Mouse (Mus musculus): ENCODE results near the gene Ptges3l. TPM values are rescaled to one million over a fixed set of nuclear protein-coding genes. Genes with fewer than 3 reads are reported as not detected.
A peak's percentile ranks its signal among the peaks of the same experiment; 100 is the strongest.
"Not testable (repeated sequence)": the region's sequence is repeated elsewhere in the genome, so short reads cannot be mapped to it uniquely, and the experiment has no call there.

The Ptges3l gene
- polyA plus RNA-seq (2015; fragmentation: Nextera tagmentation; extraction: Ambion mirVana) = 11.1 and 13.4 TPM in 2 replicates

DNA sequence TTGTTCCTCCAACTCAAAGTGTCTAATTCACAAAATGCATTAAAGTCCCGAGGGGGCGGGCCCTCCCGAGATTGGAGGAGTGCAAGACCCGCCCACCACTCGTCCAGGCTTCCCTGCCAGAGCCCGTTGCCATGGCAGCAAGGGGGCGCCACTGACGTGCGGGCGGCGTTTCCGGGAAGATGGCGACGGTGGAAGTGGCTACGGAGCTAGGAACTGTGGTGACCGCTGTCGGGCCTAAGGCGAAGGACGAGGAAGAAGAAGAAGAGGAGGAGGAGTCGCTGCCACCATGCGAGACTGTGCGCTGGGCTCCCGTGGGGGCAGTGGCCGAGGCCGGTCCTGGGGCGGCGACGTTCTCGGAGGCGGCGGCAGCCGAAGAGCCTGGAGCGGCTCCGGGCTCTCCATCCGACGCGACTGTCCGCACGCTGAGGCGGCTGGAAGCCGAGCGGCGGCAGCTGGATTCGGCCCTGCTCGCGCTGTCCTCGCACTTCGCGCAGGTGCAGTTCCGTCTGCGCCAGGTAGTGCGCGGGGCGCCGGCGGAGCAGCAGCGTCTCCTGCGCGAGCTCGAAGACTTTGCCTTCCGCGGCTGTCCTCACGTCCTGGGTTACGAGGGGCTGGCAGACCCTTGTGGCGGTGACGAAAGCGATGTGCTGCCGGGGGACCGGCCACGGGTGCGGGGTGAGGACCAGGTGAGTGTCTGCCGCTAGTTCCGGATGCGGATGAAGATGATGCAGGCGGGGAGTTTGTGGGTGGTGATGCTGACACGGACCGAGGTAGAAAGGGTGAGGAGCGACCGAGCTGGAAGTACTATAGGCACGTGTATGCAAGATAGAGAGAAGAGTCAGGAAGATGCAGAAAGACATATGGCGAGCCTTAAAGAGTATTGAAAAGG, at the start of gene Ptges3l, which contains the start of gene Rundc1:
Ptges3l (minus strand) TSS at position 409 of the 889 bp plus-strand sequence.
Rundc1 (plus strand) TSS at position 161 of the 889 bp plus-strand sequence.
- peak within 1 kb of the TSS; percentile 94 for H3K4me3 ChIP-seq (ENCODE audit: low read depth, low read length)
- H3K36me3 ChIP-seq (ENCODE audit: control insufficient read depth, insufficient read depth, low read length) = no peaks in the 10 kb centered on the region
- peaks cover 4% of the 10 kb centered on the region; the same call in 1 of the 2 replicates for H3K4me1 ChIP-seq (replicated peaks; ENCODE audit: control insufficient read depth, insufficient read depth)
- H3K4me2 ChIP-seq (replicated peaks; ENCODE audit: low read depth) = peak within 1 kb of the TSS; percentile 92
- DNase-seq (ENCODE audit: low spot score) (peak; percentile 99), ATAC-seq (ENCODE audit: low FRiP score, low TSS enrichment) (peak; percentile 90)
- no peaks in the 10 kb centered on the region for H3K9me3 ChIP-seq (ENCODE audit: control insufficient read depth, low read length)
- under 1% methylated on average over 80 of the region's 81 CpGs for WGBS
- H3K27me3 ChIP-seq (ENCODE audit: control insufficient read depth, insufficient read depth, low read length) = no peaks in the 10 kb centered on the region
- TF ChIP-seq CTCF (IDR thresholded peaks at IDR 0.05; ENCODE audit: low read depth) (peak; percentile 65), EP300 (optimal IDR thresholded peaks at IDR 0.05) (no peak)
- peak within 1 kb of the TSS; percentile 90 for H3K9ac ChIP-seq (ENCODE audit: low read length)
- H3K27ac ChIP-seq (replicated peaks) = peak within 1 kb of the TSS; percentile 94

DNA sequence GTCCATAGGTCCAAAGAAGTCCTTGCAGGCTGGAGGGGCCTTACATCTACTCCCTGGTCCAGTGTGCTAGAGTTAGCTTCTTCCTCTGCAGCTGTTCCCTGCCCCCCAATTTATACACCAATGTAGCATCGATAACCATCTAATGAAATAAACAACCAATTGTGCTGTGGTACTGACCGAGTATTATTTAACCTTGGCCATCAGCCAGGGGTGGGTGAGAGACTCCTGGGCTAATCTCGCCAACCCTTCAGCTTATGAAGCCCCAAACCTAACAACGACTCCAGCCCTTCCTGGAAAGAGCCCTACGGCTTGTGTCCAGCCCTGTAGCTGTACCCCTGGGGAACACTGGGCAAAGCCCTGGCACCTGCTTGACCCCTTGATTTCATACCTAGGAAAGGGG, 49.2 kb upstream of the Ptges3l start:
- Histone ChIP-seq H3K9ac (ENCODE audit: low read length) (no peak overlapping the region), H3K36me3 (ENCODE audit: control insufficient read depth, insufficient read depth, low read length) (no peaks in the 10 kb centered on the region), H3K27me3 (ENCODE audit: control insufficient read depth, insufficient read depth, low read length) (no peaks in the 10 kb centered on the region), H3K4me1 (replicated peaks; ENCODE audit: control insufficient read depth, insufficient read depth) (no peaks in the 10 kb centered on the region), H3K4me3 (ENCODE audit: low read depth, low read length) (no peak overlapping the region), H3K9me3 (ENCODE audit: control insufficient read depth, low read length) (no peaks in the 10 kb centered on the region), H3K27ac (replicated peaks) (no peak overlapping the region), H3K4me2 (replicated peaks; ENCODE audit: low read depth) (no peak overlapping the region)
- 58% methylated on average over 5 of the region's 5 CpGs for WGBS
- ATAC-seq (ENCODE audit: low FRiP score, low TSS enrichment) = no peak
- no peak for DNase-seq (ENCODE audit: low spot score)
- TF ChIP-seq CTCF (IDR thresholded peaks at IDR 0.05; ENCODE audit: low read depth) (no peak), EP300 (optimal IDR thresholded peaks at IDR 0.05) (no peak)

DNA sequence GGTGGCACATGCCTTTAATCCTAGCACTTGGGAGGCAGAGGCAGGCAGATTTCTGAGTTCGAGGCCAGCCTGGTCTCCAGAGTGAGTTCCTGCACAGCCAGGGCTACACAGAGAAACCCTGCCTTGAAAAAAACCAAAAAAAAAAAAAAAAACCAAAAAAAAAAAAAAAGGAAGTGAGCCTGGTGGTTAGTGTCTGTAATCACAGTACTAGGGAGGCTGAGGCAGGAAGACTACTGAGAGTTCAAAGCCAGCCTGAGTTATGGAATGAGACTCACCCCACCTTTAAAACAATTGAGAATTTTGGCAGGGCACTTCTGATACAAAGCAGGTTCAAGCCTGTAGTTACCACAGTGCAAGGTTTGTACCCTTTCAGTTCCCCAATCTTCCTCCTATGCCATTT, 48.6 kb upstream of the Ptges3l start:
- H3K4me2 ChIP-seq (replicated peaks; ENCODE audit: low read depth); ATAC-seq (ENCODE audit: low FRiP score, low TSS enrichment); DNase-seq (ENCODE audit: low spot score): not testable (repeated sequence)

DNA sequence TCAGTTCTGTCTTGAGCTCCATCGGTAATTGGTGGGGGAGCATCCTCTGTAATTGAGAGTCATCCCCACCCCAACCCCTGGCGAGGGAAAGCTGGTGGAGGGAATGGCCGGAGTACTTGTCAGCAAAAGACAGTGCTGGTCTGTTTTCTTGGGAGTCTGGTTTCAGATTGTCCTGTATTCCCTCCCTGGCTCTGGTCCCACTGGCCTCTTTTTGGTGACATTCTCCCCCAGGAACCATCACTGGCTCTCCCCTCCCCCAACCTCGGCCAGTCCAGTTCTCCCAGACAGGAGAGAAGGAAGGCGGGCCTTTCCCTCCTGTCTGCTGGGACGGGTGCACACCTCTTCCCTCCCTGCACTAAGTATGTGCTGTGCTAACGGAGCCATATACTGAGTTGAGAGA, 47.2 kb upstream of the Ptges3l start:
- ATAC-seq (ENCODE audit: low FRiP score, low TSS enrichment) (no peak), DNase-seq (ENCODE audit: low spot score) (no peak)
- Histone ChIP-seq H3K4me3 (ENCODE audit: low read depth, low read length) (no peak overlapping the region), H3K9me3 (ENCODE audit: control insufficient read depth, low read length) (no peaks in the 10 kb centered on the region), H3K4me1 (replicated peaks; ENCODE audit: control insufficient read depth, insufficient read depth) (no peaks in the 10 kb centered on the region; the same call in 1 of the 2 replicates), H3K9ac (ENCODE audit: low read length) (no peak overlapping the region), H3K27me3 (ENCODE audit: control insufficient read depth, insufficient read depth, low read length) (no peaks in the 10 kb centered on the region), H3K4me2 (replicated peaks; ENCODE audit: low read depth) (no peak overlapping the region), H3K36me3 (ENCODE audit: control insufficient read depth, insufficient read depth, low read length) (no peaks in the 10 kb centered on the region), H3K27ac (replicated peaks) (no peak overlapping the region)
- no peak for TF ChIP-seq EP300 (optimal IDR thresholded peaks at IDR 0.05)
- no peak for TF ChIP-seq CTCF (IDR thresholded peaks at IDR 0.05; ENCODE audit: low read depth)
- WGBS = 55% methylated on average over 7 of the region's 7 CpGs

More for the DNA sequence above, 48.6 kb upstream of the Ptges3l start:
- H3K9me3 ChIP-seq (ENCODE audit: control insufficient read depth, low read length); H3K9ac ChIP-seq (ENCODE audit: low read length); H3K27me3 ChIP-seq (ENCODE audit: control insufficient read depth, insufficient read depth, low read length); H3K27ac ChIP-seq (replicated peaks); H3K4me1 ChIP-seq (replicated peaks; ENCODE audit: control insufficient read depth, insufficient read depth); H3K4me3 ChIP-seq (ENCODE audit: low read depth, low read length); H3K36me3 ChIP-seq (ENCODE audit: control insufficient read depth, insufficient read depth, low read length): not testable (repeated sequence)
- 65% methylated on average over 1 of the region's 1 CpGs for WGBS

DNA sequence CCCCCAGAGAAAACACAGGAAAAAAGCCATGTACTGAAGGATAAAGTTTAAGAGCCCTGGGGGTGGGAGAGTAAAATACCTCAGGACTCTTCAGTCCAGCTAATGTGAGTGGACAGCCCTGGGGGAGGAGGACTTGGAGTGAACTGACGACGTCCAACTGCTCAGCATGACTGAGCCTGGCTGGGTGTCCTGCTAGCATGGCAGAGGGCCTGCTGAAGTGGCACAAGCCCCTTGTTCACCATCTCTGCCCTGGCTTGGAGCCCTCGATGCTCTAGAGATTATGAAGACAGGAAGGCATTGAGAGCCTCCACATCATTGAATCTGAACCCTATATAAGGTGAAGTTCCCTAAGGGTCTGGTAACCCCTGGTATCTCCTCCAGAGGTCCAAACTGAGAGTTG, 46.8 kb upstream of the Ptges3l start:
- no peak overlapping the region for H3K4me3 ChIP-seq (ENCODE audit: low read depth, low read length)
- no peaks in the 10 kb centered on the region for H3K27me3 ChIP-seq (ENCODE audit: control insufficient read depth, insufficient read depth, low read length)
- 64% methylated on average over 3 of the region's 3 CpGs for WGBS
- H3K27ac ChIP-seq (replicated peaks) = no peak overlapping the region
- no peaks in the 10 kb centered on the region; the same call in 1 of the 2 replicates for H3K4me1 ChIP-seq (replicated peaks; ENCODE audit: control insufficient read depth, insufficient read depth)
- DNase-seq (ENCODE audit: low spot score) (no peak), ATAC-seq (ENCODE audit: low FRiP score, low TSS enrichment) (no peak)
- no peak overlapping the region for H3K9ac ChIP-seq (ENCODE audit: low read length)
- H3K36me3 ChIP-seq (ENCODE audit: control insufficient read depth, insufficient read depth, low read length) = no peaks in the 10 kb centered on the region
- TF ChIP-seq CTCF (IDR thresholded peaks at IDR 0.05; ENCODE audit: low read depth) (no peak), EP300 (optimal IDR thresholded peaks at IDR 0.05) (no peak)
- no peak overlapping the region for H3K4me2 ChIP-seq (replicated peaks; ENCODE audit: low read depth)
- H3K9me3 ChIP-seq (ENCODE audit: control insufficient read depth, low read length) = no peaks in the 10 kb centered on the region

DNA sequence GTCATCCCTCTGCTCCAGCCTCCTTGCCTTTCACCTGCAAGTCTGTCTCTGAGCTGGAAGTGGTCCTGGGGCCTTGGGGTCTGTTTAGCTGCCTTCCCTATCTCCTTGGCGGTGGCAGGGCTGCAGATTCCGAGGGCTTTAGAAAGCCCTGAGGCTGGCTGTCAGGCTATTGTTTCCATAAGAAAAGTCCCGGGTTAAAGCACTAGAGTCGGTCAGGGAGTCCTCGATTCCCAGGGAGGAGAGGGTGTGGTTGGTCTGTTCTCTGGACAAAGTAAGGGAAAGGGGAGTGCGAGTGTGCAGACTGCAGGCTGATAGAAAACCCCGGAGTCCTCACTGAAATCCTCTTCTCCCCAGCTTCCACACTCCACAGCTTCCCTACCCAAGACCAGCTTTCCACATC, 45.1 kb upstream of the Ptges3l start:
- H3K27me3 ChIP-seq (ENCODE audit: control insufficient read depth, insufficient read depth, low read length) = no peaks in the 10 kb centered on the region
- WGBS = 43% methylated on average over 7 of the region's 7 CpGs
- no peaks in the 10 kb centered on the region for H3K9me3 ChIP-seq (ENCODE audit: control insufficient read depth, low read length)
- ATAC-seq (ENCODE audit: low FRiP score, low TSS enrichment) = no peak
- no peak overlapping the region for H3K4me2 ChIP-seq (replicated peaks; ENCODE audit: low read depth)
- DNase-seq (ENCODE audit: low spot score) = no peak
- no peak overlapping the region for H3K4me3 ChIP-seq (ENCODE audit: low read depth, low read length)
- H3K9ac ChIP-seq (ENCODE audit: low read length) = no peak overlapping the region
- TF ChIP-seq CTCF (IDR thresholded peaks at IDR 0.05; ENCODE audit: low read depth) (no peak), EP300 (optimal IDR thresholded peaks at IDR 0.05) (no peak)
- H3K36me3 ChIP-seq (ENCODE audit: control insufficient read depth, insufficient read depth, low read length) = no peaks in the 10 kb centered on the region
- H3K27ac ChIP-seq (replicated peaks) = no peak overlapping the region
- no peaks in the 10 kb centered on the region; the same call in 1 of the 2 replicates for H3K4me1 ChIP-seq (replicated peaks; ENCODE audit: control insufficient read depth, insufficient read depth)
